Mouse (Mus musculus) left cerebral cortex, postnatal 10 days (tissue): ENCODE results near the gene Gsg1l. TPM values are rescaled to one million over a fixed set of nuclear protein-coding genes. Genes with fewer than 3 reads are reported as not detected.

Experiments used
- DNase-seq, 2 experiments: peaks; one replicate each; pipeline ENCODE4 v3.0.0; 2021 to 2022; ENCODE audit warnings: low spot score in 2 of 2, mixed read lengths in 1 of 2; ENCODE audit errors: extremely low spot score in 1 of 2
- intact Hi-C: fragments of 180-260 bp; cut with DNase I; formaldehyde crosslinking; loops from one replicate; pipeline ENCODE4 v1.15.1; 2025
- total RNA-seq, 2 experiments: library from RNA; stranded (reverse); gene quantifications; 2 replicates each; pipeline ENCODE4 v1.2.3; 2021

Gene Gsg1l
- total RNA-seq, 2 experiments from 2014 or later: 33.1 to 33.8 TPM

GRCm38 (mm10) chr7:125846866-125847527, 235.2 kb downstream of the Gsg1l start:
- intact Hi-C loops: no loop called here
- DNase-seq: peak in 1 of 2 experiments; percentile 26

GRCm38 (mm10) chr7:125845611-125846010, 236.6 kb downstream of the Gsg1l start:
- no peak for DNase-seq
- intact Hi-C loops: no loop called here

- DNase-seq: no peak
- intact Hi-C loops: no loop called here
Measured at GRCm38 (mm10) chr7:125838078-125838742, 244.0 kb downstream of the Gsg1l start.

GRCm38 (mm10) chr7:125833471-125833870, 248.7 kb downstream of the Gsg1l start:
- DNase-seq: no peak
- intact Hi-C loops: no loop called here

- no peak for DNase-seq
- intact Hi-C loops: no loop called here
Measured at GRCm38 (mm10) chr7:125832767-125833166, 249.4 kb downstream of the Gsg1l start.

GRCm38 (mm10) chr7:125829121-125829666, 253.0 kb downstream of the Gsg1l start:
- intact Hi-C loops: no loop called here
- no peak for DNase-seq

GRCm38 (mm10) chr7:125828561-125828960, 253.7 kb downstream of the Gsg1l start:
- DNase-seq: no peak
- intact Hi-C loops: no loop called here

Other genes starting within 250 kb of the Gsg1l start
- 100 to 1,000 TPM; 101 to 103 TPM for gene Xpo6, start 118.1 kb upstream of the Gsg1l start, total RNA-seq
- 100 to 1,000 TPM; 142 to 147 TPM for gene Sbk1, start 190.2 kb upstream of the Gsg1l start, total RNA-seq